Mouse (Mus musculus) limb, embryonic 11.5 days (tissue): ENCODE data around the gene Coa5. TPM values are rescaled to one million over a fixed set of nuclear protein-coding genes. Genes with fewer than 3 reads are reported as not detected.
A peak's percentile ranks its signal among the peaks of the same experiment; 100 is the strongest.

Source experiments
- ATAC-seq: fragments of 200-750 bp; cut with Nextera tagmentation; 2 replicates; pipeline ENCODE4 v1.8.0; 2017; ENCODE audit warnings: low read depth; ENCODE audit not compliant: insufficient number of reproducible peaks, low FRiP score, low TSS enrichment
- DNase-seq: peaks from one replicate; pipeline ENCODE4 v3.0.0-alpha.2; 2015; ENCODE audit warnings: low spot score
- H3K27ac ChIP-seq: fragments of 300-500 bp; sonication (generic); replicated peaks from 2 replicates; pipeline ENCODE4 v1.5.1; 2014; ENCODE audit warnings: low read depth, mild to moderate bottlenecking, low read length
- H3K27me3 ChIP-seq: fragments of 300-500 bp; sonication (generic); 2 replicates; pipeline ENCODE4 v1.6.1; 2014; ENCODE audit warnings: mild to moderate bottlenecking, low read length, mixed read lengths; ENCODE audit not compliant: control insufficient read depth, insufficient read depth
- H3K36me3 ChIP-seq: fragments of 300-500 bp; sonication (generic); 2 replicates; pipeline ENCODE4 v1.6.1; 2014; ENCODE audit warnings: mild to moderate bottlenecking, low read length, moderate library complexity, mixed read lengths; ENCODE audit not compliant: control insufficient read depth, insufficient read depth
- H3K4me1 ChIP-seq: fragments of 300-500 bp; sonication (generic); 2 replicates; pipeline ENCODE4 v1.6.1; 2014; ENCODE audit warnings: low read length, mixed read lengths; ENCODE audit not compliant: control insufficient read depth, insufficient read depth
- H3K4me2 ChIP-seq: fragments of 300-500 bp; sonication (generic); 2 replicates; pipeline ENCODE4 v1.6.1; 2014; ENCODE audit warnings: low read depth, mild to moderate bottlenecking, moderate library complexity; ENCODE audit not compliant: severe bottlenecking
- H3K4me3 ChIP-seq: fragments of 300-500 bp; sonication (generic); 2 replicates; pipeline ENCODE4 v1.5.1; 2014; ENCODE audit warnings: low read depth, low read length
- H3K9ac ChIP-seq: fragments of 300-500 bp; sonication (generic); 2 replicates; pipeline ENCODE4 v1.6.1; 2014; ENCODE audit warnings: mild to moderate bottlenecking, low read length
- H3K9me3 ChIP-seq: fragments of 300-500 bp; sonication (generic); 2 replicates; pipeline ENCODE4 v1.6.1; 2016; ENCODE audit warnings: low read length; ENCODE audit not compliant: control insufficient read depth
- WGBS: fragments of 180-500 bp; shearing (Covaris S2); extraction: QIAGEN DNeasy Blood & Tissue Kit; methylation state at CpG from one replicate; pipeline ENCODE4 v1.1.7; 2014; 5-methylcytosine and 5-hydroxymethylcytosine counted together
- polyA plus RNA-seq: library from polyadenylated mRNA; unstranded; fragments of >200 nt; fragmentation: Nextera tagmentation; extraction: Ambion mirVana; gene quantifications from 2 replicates; pipeline ENCODE4 v1.2.1, GENCODE M21; 2014

The Coa5 gene
- polyA plus RNA-seq, 1 experiment from 2014 or later, result 58.8 TPM

- 91% methylated on average over 1 of the region's 1 CpGs for WGBS
- H3K36me3 ChIP-seq, result no peaks in the 10 kb centered on the region
Observed at GRCm38 (mm10) chr1:37396481-37396880, 33.4 kb downstream of the Coa5 start.

GRCm38 (mm10) chr1:37393174-37393573 is 36.7 kb downstream of the Coa5 start:
- H3K4me2 ChIP-seq, result no peak overlapping the region
- ATAC-seq (no peak), DNase-seq (no peak)
- no peaks in the 10 kb centered on the region for H3K27me3 ChIP-seq
- no peaks in the 10 kb centered on the region for H3K4me1 ChIP-seq
- H3K9ac ChIP-seq, result no peak overlapping the region
- no peak overlapping the region for H3K4me3 ChIP-seq
- no peaks in the 10 kb centered on the region for H3K36me3 ChIP-seq
- H3K9me3 ChIP-seq, result no peaks in the 10 kb centered on the region
- H3K27ac ChIP-seq, result no peak overlapping the region
- WGBS, result 91% methylated on average over 5 of the region's 5 CpGs

More at GRCm38 (mm10) chr1:37396481-37396880, 33.4 kb downstream of the Coa5 start:
- Histone ChIP-seq H3K9me3 (no peaks in the 10 kb centered on the region), H3K27ac (no peak overlapping the region), H3K27me3 (no peaks in the 10 kb centered on the region), H3K4me2 (no peak overlapping the region), H3K4me1 (0 out of 2 replicates have a peak, but pooled peaks cover 2% of the 10 kb centered on the region), H3K9ac (no peak overlapping the region), H3K4me3 (no peak overlapping the region)
- no peak for DNase-seq
- no peak for ATAC-seq

GRCm38 (mm10) chr1:37386448-37386971 is 43.4 kb downstream of the Coa5 start:
- Histone ChIP-seq H3K4me2 (no peak overlapping the region), H3K9me3 (no peaks in the 10 kb centered on the region), H3K27ac (no peak overlapping the region), H3K4me3 (no peak overlapping the region), H3K4me1 (no peaks in the 10 kb centered on the region), H3K9ac (no peak overlapping the region), H3K36me3 (no peaks in the 10 kb centered on the region), H3K27me3 (no peaks in the 10 kb centered on the region)
- ATAC-seq (no peak), DNase-seq (no peak)
- WGBS, result 87% methylated on average over 7 of the region's 7 CpGs

GRCm38 (mm10) chr1:37384304-37384703 is 45.6 kb downstream of the Coa5 start:
- H3K4me3 ChIP-seq, result no peak overlapping the region
- H3K4me1 ChIP-seq, result no peaks in the 10 kb centered on the region
- no peaks in the 10 kb centered on the region for H3K36me3 ChIP-seq
- no peak overlapping the region for H3K27ac ChIP-seq
- no peaks in the 10 kb centered on the region for H3K9me3 ChIP-seq
- DNase-seq, result no peak
- H3K4me2 ChIP-seq, result no peak overlapping the region
- ATAC-seq, result no peak
- H3K9ac ChIP-seq, result no peak overlapping the region
- H3K27me3 ChIP-seq, result no peaks in the 10 kb centered on the region
- WGBS, result 80% methylated on average over 3 of the region's 3 CpGs

- no peaks in the 10 kb centered on the region for H3K36me3 ChIP-seq
- no peak overlapping the region for H3K9ac ChIP-seq
- 86% methylated on average over 5 of the region's 5 CpGs for WGBS
- H3K27ac ChIP-seq, result no peak overlapping the region
- ATAC-seq (no peak), DNase-seq (no peak)
- no peaks in the 10 kb centered on the region for H3K4me1 ChIP-seq
- no peak overlapping the region for H3K4me3 ChIP-seq
- H3K27me3 ChIP-seq, result no peaks in the 10 kb centered on the region
- H3K9me3 ChIP-seq, result no peaks in the 10 kb centered on the region
- no peak overlapping the region for H3K4me2 ChIP-seq
Observed at GRCm38 (mm10) chr1:37380913-37381312, 49.0 kb downstream of the Coa5 start.

- Histone ChIP-seq H3K4me1 (no peaks in the 10 kb centered on the region), H3K4me2 (no peak overlapping the region), H3K27me3 (no peaks in the 10 kb centered on the region), H3K9me3 (no peaks in the 10 kb centered on the region), H3K27ac (no peak overlapping the region), H3K4me3 (no peak overlapping the region), H3K9ac (no peak overlapping the region), H3K36me3 (no peaks in the 10 kb centered on the region)
- WGBS, result 54% methylated on average over 4 of the region's 4 CpGs
- ATAC-seq (no peak), DNase-seq (no peak)
Observed at GRCm38 (mm10) chr1:37379536-37379935, 50.4 kb downstream of the Coa5 start.

GRCm38 (mm10) chr1:37378095-37378494 is 51.8 kb downstream of the Coa5 start:
- DNase-seq, result no peak
- Histone ChIP-seq H3K9me3 (no peaks in the 10 kb centered on the region), H3K27me3 (no peaks in the 10 kb centered on the region), H3K9ac (no peak overlapping the region), H3K36me3 (no peaks in the 10 kb centered on the region), H3K4me2 (no peak overlapping the region), H3K4me1 (no peaks in the 10 kb centered on the region), H3K27ac (no peak overlapping the region), H3K4me3 (no peak overlapping the region)
- WGBS, result 90% methylated on average over 5 of the region's 5 CpGs
- no peak for ATAC-seq

- no peak overlapping the region for H3K9ac ChIP-seq
- H3K4me3 ChIP-seq, result no peak overlapping the region
- H3K36me3 ChIP-seq, result no peaks in the 10 kb centered on the region
- ATAC-seq (no peak), DNase-seq (peak; percentile 73)
- H3K9me3 ChIP-seq, result no peaks in the 10 kb centered on the region
- WGBS, result 37% methylated on average over 2 of the region's 2 CpGs
- no peaks in the 10 kb centered on the region for H3K27me3 ChIP-seq
- H3K4me1 ChIP-seq, result no peaks in the 10 kb centered on the region
- H3K27ac ChIP-seq, result no peak overlapping the region
- H3K4me2 ChIP-seq, result no peak overlapping the region
Observed at GRCm38 (mm10) chr1:37376751-37377150, 53.2 kb downstream of the Coa5 start.

- H3K27ac ChIP-seq, result no peak overlapping the region
- no peak for DNase-seq
- ATAC-seq, result no peak
- no peak overlapping the region for H3K4me3 ChIP-seq
- no peaks in the 10 kb centered on the region for H3K9me3 ChIP-seq
- no peak overlapping the region for H3K4me2 ChIP-seq
- no peak overlapping the region for H3K9ac ChIP-seq
- no peaks in the 10 kb centered on the region for H3K36me3 ChIP-seq
- WGBS, result 84% methylated on average over 8 of the region's 8 CpGs
- no peaks in the 10 kb centered on the region for H3K4me1 ChIP-seq
- H3K27me3 ChIP-seq, result no peaks in the 10 kb centered on the region
Observed at GRCm38 (mm10) chr1:37376177-37376576, 53.7 kb downstream of the Coa5 start.
